Mouse (Mus musculus) erythroblast, embryonic 14.5 days (primary cell): ENCODE data around the gene Mylk3.

ENCODE experiments used
- GATA1 ChIP-seq: IDR thresholded peaks from 2 replicates; pipeline ENCODE4 v1.6.1; 2012; ENCODE audit warnings: low read length, inconsistent platforms, mixed read lengths
- TAL1 ChIP-seq: IDR thresholded peaks from 3 replicates; pipeline ENCODE4 v1.6.1; 2012; ENCODE audit warnings: low read length, inconsistent platforms, mixed read lengths

DNA sequence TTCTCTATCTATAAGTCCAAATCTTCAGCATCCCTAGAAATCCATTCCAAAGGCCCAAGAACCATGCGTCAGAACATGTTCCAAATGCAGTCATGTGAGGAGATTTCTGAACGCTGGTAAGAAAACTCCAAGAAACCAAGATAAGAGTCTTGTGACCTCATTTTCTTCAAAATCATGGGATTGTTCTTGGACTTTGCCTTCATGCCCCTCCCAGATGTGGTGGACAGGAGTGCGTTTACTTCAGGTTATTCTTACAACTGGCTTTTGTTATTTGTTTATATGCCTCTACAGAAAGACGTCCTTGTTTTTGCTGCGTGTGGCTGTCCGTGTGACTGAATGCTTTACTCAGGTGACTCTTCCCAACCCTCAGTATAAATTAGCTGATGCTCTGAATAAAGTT is 7.1 kb upstream of the Mylk3 start:
- TF ChIP-seq GATA1 (no peak), TAL1 (no peak)
